Mouse (Mus musculus): ENCODE measurements around the gene Ddx10.

GRCm38 (mm10) chr9:53256690-53257305, 8.9 kb upstream of the Ddx10 start:
- no peak for TF ChIP-seq HCFC1 (IDR thresholded peaks at IDR 0.05; ENCODE audit: low read depth, low read length)
- no peak for TF ChIP-seq MEF2A (IDR thresholded peaks at IDR 0.05; ENCODE audit: extremely low read depth, insufficient replicate concordance, low read depth, low read length, poor library complexity, severe bottlenecking)
- TF ChIP-seq CTCF (IDR thresholded peaks at IDR 0.05 in 2 of 3, conservative IDR thresholded peaks at IDR 0.05 in 1 of 3; ENCODE audit: control insufficient read depth in 1 of 3, insufficient read depth in 1 of 3, low read depth in 2 of 3, low read length in 3 of 3, poor library complexity in 1 of 3, severe bottlenecking in 1 of 3), result no peak
- TF ChIP-seq POLR2A (IDR thresholded peaks at IDR 0.05; ENCODE audit: control insufficient read depth in 1 of 2, insufficient read depth in 1 of 2, low read depth in 1 of 2, low read length in 2 of 2, poor library complexity in 1 of 2), result no peak
- no peak for TF ChIP-seq BHLHE40 (IDR thresholded peaks at IDR 0.05; ENCODE audit: borderline replicate concordance, low read depth, low read length)
- TF ChIP-seq GATA1 (IDR thresholded peaks at IDR 0.05; ENCODE audit: low read depth, low read length), result no peak
- TF ChIP-seq TCF12 (IDR thresholded peaks at IDR 0.05; ENCODE audit: low read depth, low read length), result no peak
- no peak for TF ChIP-seq RCOR1 (IDR thresholded peaks at IDR 0.05; ENCODE audit: low read depth, low read length)
- no peak for TF ChIP-seq E2F4 (IDR thresholded peaks at IDR 0.05; ENCODE audit: borderline replicate concordance, low read depth, low read length)

Data from MEL (cell line).